Mouse (Mus musculus): ENCODE data around the gene Aebp1.

DNA sequence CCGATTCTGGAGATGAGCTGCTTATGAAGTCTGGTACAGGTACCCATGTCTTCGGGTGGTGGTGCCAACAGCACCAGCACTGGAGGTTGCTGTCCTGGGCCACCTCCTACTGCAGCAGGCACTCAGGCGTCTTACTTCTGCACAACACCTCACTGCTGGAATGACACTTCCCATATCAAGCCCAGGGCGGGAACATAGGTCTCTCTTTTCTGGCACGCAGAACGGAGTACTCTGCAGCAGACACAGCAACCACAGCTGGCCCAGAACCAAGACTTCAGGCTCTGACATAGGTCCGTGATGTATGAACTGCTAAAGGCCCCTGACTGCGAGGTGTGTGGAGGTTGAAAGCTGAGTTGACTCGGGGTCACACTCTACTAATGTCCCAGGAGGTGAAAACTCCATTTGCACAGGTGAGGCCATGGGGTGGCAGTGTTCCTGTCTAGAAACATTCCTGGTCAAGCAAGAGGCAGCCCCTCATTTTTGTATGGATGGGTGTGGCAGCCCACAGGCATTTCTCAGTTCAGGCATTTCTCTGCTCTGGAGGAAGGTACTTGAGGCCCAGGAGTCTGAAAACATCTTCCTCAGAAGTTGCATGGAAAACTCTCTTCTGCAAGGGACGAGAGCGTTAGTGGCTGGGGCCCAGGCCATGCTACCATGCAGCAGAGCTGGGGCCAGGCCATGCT lies 33.1 kb upstream of the Aebp1 start:
- TF ChIP-seq CTCF (IDR thresholded peaks at IDR 0.05; ENCODE audit: borderline replicate concordance, extremely low read depth, insufficient read depth, insufficient read length) (no peak), POLR2A (IDR thresholded peaks at IDR 0.05; ENCODE audit: borderline replicate concordance, extremely low read depth, insufficient read depth, insufficient read length, poor library complexity, severe bottlenecking) (no peak)
